In genomic region chr2:36217692-36218233, GRCm38 (mm10) we compare ENCODE assay signal across 15 mouse cellular contexts. TPM values are rescaled to one million over a fixed set of nuclear protein-coding genes. Genes with fewer than 3 reads are reported as not detected.
DNase-seq lines count a peak whose midpoint lies in the region; ATAC-seq and TF ChIP-seq lines count a peak whose summit lies in the region.
"Had no signal": no experiment of that assay in that cellular context is flagged by ENCODE, and none has a peak within 500 bp of the region (broad histone marks: within the 10 kb centered on the region; RNA-seq: fewer than 3 reads in every experiment).

No protein-coding gene starts in this region.

- 38% methylated on average over 5 of the region's 5 CpGs for WGBS in heart, embryonic 11.5 days (ENCODE audit: insufficient replicate concordance)
- 33% methylated on average over 5 of the region's 5 CpGs for WGBS in heart, adult 2 months
- WGBS in embryonic facial prominence, embryonic 15.5 days, result 41% methylated on average over 5 of the region's 5 CpGs

- H3K9ac ChIP-seq in heart, embryonic 11.5 days (ENCODE audit: low read depth, low read length), result no peak overlapping the region
- H3K9ac ChIP-seq in heart, adult 2 months (ENCODE audit: low read depth, low read length), result no peak overlapping the region
- H3K9ac ChIP-seq in embryonic facial prominence, embryonic 15.5 days, result no peak overlapping the region

- no peak for DNase-seq in heart, adult 2 months
- DNase-seq in kidney, postnatal 10 days, result peak; percentile 19
- DNase-seq in kidney, postnatal 4 days, result no peak
- DNase-seq in layer of hippocampus, adult 2 months (ENCODE audit: low spot score in 2 of 2), result no peak
- DNase-seq in layer of hippocampus, adult 9-10 months (ENCODE audit: low spot score), result no peak
- DNase-seq: B cell, adult 2 months; cerebellum, postnatal 36 days; layer of hippocampus, postnatal 36 days; thymus, postnatal 14 days had no signal

- no peak for TF ChIP-seq POLR2A in heart, adult 2 months (IDR thresholded peaks at IDR 0.05; ENCODE audit: insufficient read depth, low read depth, low read length)
- TF ChIP-seq POLR2A in myocyte (IDR thresholded peaks at IDR 0.05; ENCODE audit: insufficient read length, low read depth), result no peak

- no peak overlapping the region for H3K4me3 ChIP-seq in heart, embryonic 11.5 days (ENCODE audit: low read depth, low read length)
- no peak overlapping the region for H3K4me3 ChIP-seq in heart, adult 2 months
- no peak overlapping the region for H3K4me3 ChIP-seq in embryonic facial prominence, embryonic 15.5 days (replicated peaks)
- peak overlapping the region; percentile 20 for H3K4me3 ChIP-seq in myocyte
- H3K4me3 ChIP-seq in layer of hippocampus, adult 2 months, result no peak overlapping the region
- H3K4me3 ChIP-seq: erythroblast, embryonic 14.5 days had no signal

- H3K9me3 ChIP-seq in heart, embryonic 11.5 days (replicated peaks; ENCODE audit: control insufficient read depth, low read length), result no peaks in the 10 kb centered on the region
- no peaks in the 10 kb centered on the region for H3K9me3 ChIP-seq in embryonic facial prominence, embryonic 15.5 days (replicated peaks)

- no peak for TF ChIP-seq EP300 in heart, adult 2 months (IDR thresholded peaks at IDR 0.05; ENCODE audit: insufficient read depth, low read depth, low read length)

- TF ChIP-seq CTCF in heart, adult 2 months (IDR thresholded peaks at IDR 0.05), result no peak
- TF ChIP-seq CTCF in layer of hippocampus, adult 2 months (conservative IDR thresholded peaks at IDR 0.05), result no peak

- no peaks in the 10 kb centered on the region for H3K79me2 ChIP-seq in heart, adult 2 months (replicated peaks; ENCODE audit: control insufficient read depth, insufficient read depth, low read length)
- no peaks in the 10 kb centered on the region for H3K79me2 ChIP-seq in myocyte (ENCODE audit: control insufficient read depth, insufficient read depth)

- intact Hi-C loops in heart, adult 2 months (cut with DNase I), result no loop called here

- peak overlapping the region; percentile 17; the same call in 1 of the 2 replicates for H3K27ac ChIP-seq in heart, embryonic 11.5 days (ENCODE audit: low read depth, low read length)
- no peak overlapping the region for H3K27ac ChIP-seq in heart, adult 2 months
- H3K27ac ChIP-seq in embryonic facial prominence, embryonic 15.5 days (replicated peaks), result peak overlapping the region; percentile 29; the same call in 1 of the 2 replicates
- no peak overlapping the region for H3K27ac ChIP-seq in layer of hippocampus, adult 2 months

- peaks cover 31% of the 10 kb centered on the region for H3K4me1 ChIP-seq in heart, embryonic 11.5 days (ENCODE audit: control insufficient read depth, insufficient read depth, low read length)
- peaks cover 14% of the 10 kb centered on the region for H3K4me1 ChIP-seq in heart, adult 2 months (ENCODE audit: control insufficient read depth, insufficient read depth, low read length)
- H3K4me1 ChIP-seq in embryonic facial prominence, embryonic 15.5 days, result peaks cover 38% of the 10 kb centered on the region

- H3K27me3 ChIP-seq in heart, embryonic 11.5 days (ENCODE audit: control insufficient read depth, insufficient read depth, low read length), result no peaks in the 10 kb centered on the region
- H3K27me3 ChIP-seq in heart, adult 2 months (ENCODE audit: control insufficient read depth, insufficient read depth, low read length), result no peaks in the 10 kb centered on the region
- peaks cover 6% of the 10 kb centered on the region; the same call in 1 of the 2 replicates for H3K27me3 ChIP-seq in embryonic facial prominence, embryonic 15.5 days
- H3K27me3 ChIP-seq in myocyte (ENCODE audit: control insufficient read depth, insufficient read depth, insufficient read length), result no peaks in the 10 kb centered on the region

- peak overlapping the region; percentile 23 for H3K4me2 ChIP-seq in heart, embryonic 11.5 days
- H3K4me2 ChIP-seq in embryonic facial prominence, embryonic 15.5 days (replicated peaks), result no peak overlapping the region
- peak overlapping the region; percentile 73 for H3K4me2 ChIP-seq in myocyte (ENCODE audit: low read depth)

- no peaks in the 10 kb centered on the region for H3K36me3 ChIP-seq in heart, embryonic 11.5 days (ENCODE audit: control insufficient read depth, insufficient read depth, low read length)
- no peaks in the 10 kb centered on the region for H3K36me3 ChIP-seq in heart, adult 2 months (ENCODE audit: control insufficient read depth, insufficient read depth, low read length)
- no peaks in the 10 kb centered on the region for H3K36me3 ChIP-seq in embryonic facial prominence, embryonic 15.5 days
- H3K36me3 ChIP-seq in myocyte (ENCODE audit: control insufficient read depth, insufficient read depth), result no peaks in the 10 kb centered on the region

- H3ac ChIP-seq in myocyte (ENCODE audit: control insufficient read depth, insufficient read length), result no peak overlapping the region

- no peak for ATAC-seq in heart, embryonic 11.5 days (replicated peaks; ENCODE audit: insufficient number of reproducible peaks, low FRiP score, low TSS enrichment)
- ATAC-seq in embryonic facial prominence, embryonic 15.5 days (ENCODE audit: insufficient number of reproducible peaks, low FRiP score, low TSS enrichment, low read depth), result no peak
- ATAC-seq: inflammation-experienced regulatory T-cells, adult 6 months; midbrain, embryonic 16.5 days had no signal

TF ChIP-seq in myocyte, 11 proteins besides CTCF, POLR2A, EP300 and RAD21:
- TF ChIP-seq POLR2AphosphoS2 (IDR thresholded peaks at IDR 0.05; ENCODE audit: insufficient read length, low read depth) (no peak), MYOD1 (IDR thresholded peaks at IDR 0.05; ENCODE audit: control insufficient read depth in 1 of 3, insufficient read length in 2 of 3, low read depth in 2 of 3) (no peak), SRF (IDR thresholded peaks at IDR 0.05; ENCODE audit: control insufficient read depth, insufficient read length, low read depth) (no peak), E2F4 (IDR thresholded peaks at IDR 0.05; ENCODE audit: insufficient read depth) (no peak), REST (IDR thresholded peaks at IDR 0.05; ENCODE audit: insufficient read depth, insufficient read length) (no peak), MYOG (IDR thresholded peaks at IDR 0.05; ENCODE audit: control insufficient read depth in 1 of 3, insufficient read depth in 1 of 3, insufficient read length in 2 of 3, low read depth in 2 of 3) (no peak), TCF3 (IDR thresholded peaks at IDR 0.05; ENCODE audit: insufficient read length, low read depth) (no peak), USF1 (IDR thresholded peaks at IDR 0.05; ENCODE audit: low read depth) (no peak), MAX (IDR thresholded peaks at IDR 0.05; ENCODE audit: low read depth) (no peak)
TF ChIP-seq in myocyte: peak in this region for 0.

RNA-seq across cellular contexts. Expression of gene Ptgs1, which starts 12.5 kb away (rescaled TPM):
- 19.4 TPM in 2 replicates for polyA plus RNA-seq in heart, embryonic 11.5 days (2014; fragmentation: Nextera tagmentation; extraction: Ambion mirVana)
- 10 to 100 TPM; 14.4 to 15.8 TPM for total RNA-seq in heart, adult 2 months (2021)
- polyA plus RNA-seq in heart, adult 2 months (2012; rRNA removed), result 20.0 and 22.3 TPM in 2 replicates
- polyA plus RNA-seq in embryonic facial prominence, embryonic 15.5 days (2015; fragmentation: Nextera tagmentation; extraction: Ambion mirVana), result 14.9 and 15.4 TPM in 2 replicates
- 122 TPM for polyA plus RNA-seq in myocyte (2012; fragmentation: generic; extraction: Trizol)
- total RNA-seq in layer of hippocampus, adult 2 months (2021), result 10 to 100 TPM; 17.1 to 19.1 TPM

Comparison
In these comparisons a context has a peak if more than half of its experiments do, and no peak if none do; other contexts are left out.
1. H3K27ac ChIP-seq: peak in heart, embryonic 11.5 days (single experiment) and embryonic facial prominence, embryonic 15.5 days (single experiment); none in heart, adult 2 months (single experiment) and layer of hippocampus, adult 2 months (single experiment).